Mouse (Mus musculus): ENCODE results near the gene Nudt22.

- TF ChIP-seq CTCF (IDR thresholded peaks at IDR 0.05; ENCODE audit: control insufficient read depth, insufficient read depth, insufficient read length) (no peak), MYOD1 (IDR thresholded peaks at IDR 0.05; ENCODE audit: control insufficient read depth, insufficient read length, low read depth) (no peak)
Measured at GRCm38 (mm10) chr19:6989251-6989650, 6.7 kb downstream of the Nudt22 start.

Measured in C2C12 (cell line).